Mouse (Mus musculus) intestine, embryonic 14.5 days (tissue): ENCODE measurements around the gene Zfp296. TPM values are rescaled to one million over a fixed set of nuclear protein-coding genes. Genes with fewer than 3 reads are reported as not detected.
A peak's percentile ranks its signal among the peaks of the same experiment; 100 is the strongest.
"Not testable (repeated sequence)": the region's sequence is repeated elsewhere in the genome, so short reads cannot be mapped to it uniquely, and the experiment has no call there.

Experiments
- ATAC-seq: fragments of 200-750 bp; cut with Nextera tagmentation; replicated peaks from 2 replicates; pipeline ENCODE4 v1.8.0; 2017; ENCODE audit warnings: low read depth, moderate number of reproducible peaks, moderate TSS enrichment, moderate library complexity; ENCODE audit not compliant: low FRiP score, low TSS enrichment
- DNase-seq: peaks from one replicate; pipeline ENCODE4 v3.0.0-alpha.2; 2018; ENCODE audit warnings: low spot score
- H3K27ac ChIP-seq: fragments of 300-500 bp; sonication (generic); 2 replicates; pipeline ENCODE4 v1.5.1; 2014; ENCODE audit warnings: low read depth, mild to moderate bottlenecking, control low read depth
- H3K27me3 ChIP-seq: fragments of 300-500 bp; sonication (generic); replicated peaks from 2 replicates; pipeline ENCODE4 v1.6.1; 2014; ENCODE audit warnings: low read length, control low read depth; ENCODE audit not compliant: control insufficient read depth, insufficient read depth
- H3K36me3 ChIP-seq: fragments of 300-500 bp; sonication (generic); 2 replicates; pipeline ENCODE4 v1.6.1; 2014; ENCODE audit warnings: low read length, control low read depth; ENCODE audit not compliant: control insufficient read depth, insufficient read depth
- H3K4me1 ChIP-seq: fragments of 300-500 bp; sonication (generic); replicated peaks from 2 replicates; pipeline ENCODE4 v1.6.1; 2014; ENCODE audit warnings: low read length, control low read depth, mixed read lengths; ENCODE audit not compliant: control insufficient read depth, insufficient read depth
- H3K4me2 ChIP-seq: fragments of 300-500 bp; sonication (generic); 2 replicates; pipeline ENCODE4 v1.6.1; 2014; ENCODE audit warnings: low read length
- H3K4me3 ChIP-seq: fragments of 300-500 bp; sonication (generic); 2 replicates; pipeline ENCODE4 v1.5.1; 2014; ENCODE audit warnings: low read depth, low read length, control low read depth, mixed read lengths
- H3K9ac ChIP-seq: fragments of 300-500 bp; sonication (generic); 2 replicates; pipeline ENCODE4 v1.6.1; 2014; ENCODE audit warnings: mild to moderate bottlenecking, low read length
- H3K9me3 ChIP-seq: fragments of 300-500 bp; sonication (generic); 2 replicates; pipeline ENCODE4 v1.6.1; 2016; ENCODE audit warnings: low read length, control low read depth; ENCODE audit not compliant: control insufficient read depth
- WGBS: fragments of 180-500 bp; shearing (Covaris S2); extraction: QIAGEN DNeasy Blood & Tissue Kit; methylation state at CpG from one replicate; pipeline ENCODE4 v1.1.7; 2014; 5-methylcytosine and 5-hydroxymethylcytosine counted together
- polyA plus RNA-seq: library from polyadenylated mRNA; unstranded; fragments of >200 nt; fragmentation: Nextera tagmentation; extraction: Ambion mirVana; gene quantifications from 2 replicates; pipeline ENCODE4 v1.2.1, GENCODE M21; 2014

Gene Zfp296
- polyA plus RNA-seq, 1 experiment from 2014 or later: 1.4 TPM

GRCm38 (mm10) chr7:19604606-19605214 is 27.6 kb downstream of the Zfp296 start:
- Histone ChIP-seq H3K4me1 (peaks cover 12% of the 10 kb centered on the region), H3K4me2 (peak overlapping the region; percentile 46), H3K4me3 (peak overlapping the region; percentile 59), H3K36me3 (peaks cover 31% of the 10 kb centered on the region), H3K27ac (0 out of 2 replicates have a peak overlapping the region, but pooled peaks have one; percentile 11)
- not testable (repeated sequence) for H3K27me3 ChIP-seq, H3K9me3 ChIP-seq, DNase-seq, H3K9ac ChIP-seq, ATAC-seq
- 59% methylated on average over 10 of the region's 10 CpGs for WGBS

- H3K27me3 ChIP-seq: no peaks in the 10 kb centered on the region
- DNase-seq (no peak), ATAC-seq (no peak)
- H3K9ac ChIP-seq: no peak overlapping the region
- H3K36me3 ChIP-seq: peaks cover 6% of the 10 kb centered on the region
- H3K9me3 ChIP-seq: no peaks in the 10 kb centered on the region
- H3K4me1 ChIP-seq: peaks cover 12% of the 10 kb centered on the region
- H3K4me2 ChIP-seq: no peak overlapping the region
- 76% methylated on average over 5 of the region's 5 CpGs for WGBS
- H3K4me3 ChIP-seq: no peak overlapping the region
- no peak overlapping the region for H3K27ac ChIP-seq
These were observed 30.2 kb downstream of the Zfp296 start for GRCm38 (mm10) chr7:19607291-19607690.

GRCm38 (mm10) chr7:19609641-19610332 is 32.7 kb downstream of the Zfp296 start:
- DNase-seq: no peak
- H3K9ac ChIP-seq: no peak overlapping the region
- WGBS: 89% methylated on average over 12 of the region's 12 CpGs
- no peak overlapping the region for H3K4me3 ChIP-seq
- ATAC-seq: no peak
- H3K27me3 ChIP-seq: no peaks in the 10 kb centered on the region
- H3K9me3 ChIP-seq: no peaks in the 10 kb centered on the region
- no peak overlapping the region for H3K27ac ChIP-seq
- no peak overlapping the region for H3K4me2 ChIP-seq
- no peaks in the 10 kb centered on the region for H3K36me3 ChIP-seq
- no peaks in the 10 kb centered on the region for H3K4me1 ChIP-seq

- no peak overlapping the region for H3K4me2 ChIP-seq
- DNase-seq (no peak), ATAC-seq (no peak)
- no peak overlapping the region for H3K9ac ChIP-seq
- no peaks in the 10 kb centered on the region for H3K27me3 ChIP-seq
- no peak overlapping the region for H3K4me3 ChIP-seq
- WGBS: 75% methylated on average over 5 of the region's 5 CpGs
- H3K36me3 ChIP-seq: no peaks in the 10 kb centered on the region
- H3K9me3 ChIP-seq: no peaks in the 10 kb centered on the region
- no peak overlapping the region for H3K27ac ChIP-seq
- no peaks in the 10 kb centered on the region for H3K4me1 ChIP-seq
These were observed 33.9 kb downstream of the Zfp296 start for GRCm38 (mm10) chr7:19610969-19611368.

GRCm38 (mm10) chr7:19615036-19615577 is 38.0 kb downstream of the Zfp296 start:
- Histone ChIP-seq H3K4me2 (no peak overlapping the region), H3K9ac (no peak overlapping the region), H3K27ac (no peak overlapping the region), H3K9me3 (no peaks in the 10 kb centered on the region), H3K4me1 (no peaks in the 10 kb centered on the region; the same call in 1 of the 2 replicates), H3K36me3 (no peaks in the 10 kb centered on the region), H3K4me3 (no peak overlapping the region), H3K27me3 (0 out of 2 replicates have a peak, but pooled peaks cover 6% of the 10 kb centered on the region)
- ATAC-seq (no peak), DNase-seq (no peak)
- 89% methylated on average over 12 of the region's 12 CpGs for WGBS

- Histone ChIP-seq H3K4me2 (peak overlapping the region; percentile 50), H3K27ac (no peak overlapping the region), H3K4me1 (no peaks in the 10 kb centered on the region; the same call in 1 of the 2 replicates), H3K27me3 (0 out of 2 replicates have a peak, but pooled peaks cover 6% of the 10 kb centered on the region), H3K36me3 (no peaks in the 10 kb centered on the region), H3K4me3 (peak overlapping the region; percentile 29), H3K9me3 (no peaks in the 10 kb centered on the region), H3K9ac (peak overlapping the region; percentile 34)
- DNase-seq: peak; percentile 87
- ATAC-seq: peak; percentile 63; the same call in 1 of the 2 replicates
- WGBS: 7% methylated on average over 35 of the region's 35 CpGs
These were observed 42.1 kb downstream of the Zfp296 start for GRCm38 (mm10) chr7:19619004-19619801.

GRCm38 (mm10) chr7:19620811-19621210 is 43.7 kb downstream of the Zfp296 start:
- Histone ChIP-seq H3K4me3 (no peak overlapping the region), H3K9ac (no peak overlapping the region), H3K36me3 (no peaks in the 10 kb centered on the region), H3K4me2 (no peak overlapping the region), H3K27me3 (0 out of 2 replicates have a peak, but pooled peaks cover 6% of the 10 kb centered on the region), H3K27ac (no peak overlapping the region), H3K4me1 (no peaks in the 10 kb centered on the region; the same call in 1 of the 2 replicates), H3K9me3 (no peaks in the 10 kb centered on the region)
- no peak for ATAC-seq
- WGBS: 88% methylated on average over 7 of the region's 7 CpGs
- DNase-seq: no peak

- H3K9ac ChIP-seq: no peak overlapping the region
- no peaks in the 10 kb centered on the region for H3K9me3 ChIP-seq
- no peak overlapping the region for H3K4me2 ChIP-seq
- WGBS: 29% methylated on average over 6 of the region's 6 CpGs
- no peak overlapping the region for H3K4me3 ChIP-seq
- 0 out of 2 replicates have a peak, but pooled peaks cover 6% of the 10 kb centered on the region for H3K27me3 ChIP-seq
- DNase-seq (no peak), ATAC-seq (no peak)
- no peaks in the 10 kb centered on the region for H3K36me3 ChIP-seq
- H3K27ac ChIP-seq: no peak overlapping the region
- H3K4me1 ChIP-seq: no peaks in the 10 kb centered on the region; the same call in 1 of the 2 replicates
These were observed 45.2 kb downstream of the Zfp296 start for GRCm38 (mm10) chr7:19622241-19622640.
